Mouse (Mus musculus): Measurements from ENCODE around the gene Slc35a2. TPM values are rescaled to one million over a fixed set of nuclear protein-coding genes. Genes with fewer than 3 reads are reported as not detected.
A peak's percentile ranks its signal among the peaks of the same experiment; 100 is the strongest.

Gene Slc35a2
- 66.7 and 67.0 TPM in 2 replicates for total RNA-seq (2012; rRNA removed)
- polyA plus RNA-seq (2012; ENCODE audit: insufficient read depth in 1 of 2, insufficient read length in 2 of 2, low read depth in 1 of 2, low replicate concordance in 2 of 2, missing spikeins in 1 of 2) = 10 to 100 TPM in 1 of 2 experiments, not detected in 1; 96.0 TPM

DNA sequence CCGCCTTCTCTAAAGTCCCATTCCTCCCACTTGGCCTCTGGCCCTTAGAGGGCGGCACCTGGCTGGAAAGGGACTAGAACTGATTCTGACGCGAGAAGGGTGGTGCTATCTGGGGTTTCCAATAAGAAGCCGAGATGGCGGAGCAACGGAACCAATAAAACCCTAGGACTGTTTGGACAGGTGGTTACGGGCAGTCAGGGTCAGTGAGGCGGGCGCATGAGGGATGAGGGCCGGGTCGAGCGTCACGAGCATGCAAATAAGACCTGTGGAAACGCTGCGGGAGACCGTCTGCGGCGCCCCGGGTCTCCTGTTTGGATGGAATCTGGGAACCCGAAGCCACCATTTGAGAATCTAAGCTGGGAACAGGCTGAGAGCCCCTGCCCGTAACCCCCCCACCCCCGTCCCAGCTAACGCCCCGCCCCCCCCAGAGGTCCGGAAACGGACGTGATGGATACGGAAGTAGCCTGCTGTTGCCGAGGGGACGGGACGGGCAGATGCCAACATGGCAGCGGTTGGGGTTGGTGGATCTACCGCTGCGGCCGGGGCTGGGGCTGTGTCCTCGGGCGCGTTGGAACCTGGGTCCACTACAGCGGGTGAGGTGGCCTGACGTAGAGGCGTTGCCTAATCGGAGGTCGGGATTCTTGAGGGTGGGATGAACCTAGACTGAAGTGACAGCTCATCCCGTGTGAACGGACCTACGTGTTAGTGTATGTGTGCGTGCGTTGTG, at the start of gene Slc35a2:
Slc35a2 (plus strand) TSS at position 188 of the 727 bp plus-strand sequence.
- Histone ChIP-seq H3K9ac (ENCODE audit: control insufficient read depth, low read depth, low read length, poor library complexity, severe bottlenecking) (peak within 1 kb of the TSS; percentile 80), H3K27me3 (ENCODE audit: control insufficient read depth in 1 of 2, insufficient read depth in 2 of 2, low read length in 2 of 2) (no peaks in the 10 kb centered on the region), H3K36me3 (ENCODE audit: control insufficient read depth in 1 of 2, insufficient read depth in 2 of 2, low read length in 2 of 2) (peaks cover 3 to 8% of the 10 kb centered on the region in 2 experiments; a peak in 3 of 4 replicates), H3K4me1 (ENCODE audit: control insufficient read depth in 1 of 2, insufficient read depth in 2 of 2, low read length in 2 of 2) (peaks cover 5 to 11% of the 10 kb centered on the region in 2 experiments), H3K4me3 (ENCODE audit: control insufficient read depth in 1 of 2, insufficient read depth in 1 of 2, low read depth in 2 of 2, low read length in 2 of 2) (peak within 1 kb of the TSS; percentile 89 to 94), H3K27ac (ENCODE audit: control insufficient read depth, low read depth, low read length) (peak within 1 kb of the TSS; percentile 78), H3K9me3 (replicated peaks; ENCODE audit: insufficient read depth, low read length) (no peaks in the 10 kb centered on the region), H3K79me2 (ENCODE audit: control insufficient read depth, insufficient read depth, low read length, poor library complexity) (peaks cover 8% of the 10 kb centered on the region)
- TF ChIP-seq TCF12 (IDR thresholded peaks at IDR 0.05; ENCODE audit: low read depth, low read length) = no peak; the same call in 1 of the 2 replicates
- no peak for TF ChIP-seq ZNF384 (IDR thresholded peaks at IDR 0.05; ENCODE audit: low read depth, low read length)
- TF ChIP-seq RCOR1 (IDR thresholded peaks at IDR 0.05; ENCODE audit: low read depth, low read length) = no peak
- TF ChIP-seq HCFC1 (IDR thresholded peaks at IDR 0.05; ENCODE audit: low read depth, low read length) = peak; percentile 83
- TF ChIP-seq POLR2A (IDR thresholded peaks at IDR 0.05; ENCODE audit: control insufficient read depth in 1 of 2, insufficient read depth in 1 of 2, low read depth in 1 of 2, low read length in 2 of 2, poor library complexity in 1 of 2) = peak; percentile 63 to 78; a peak in 3 of 4 replicates
- TF ChIP-seq MEF2A (IDR thresholded peaks at IDR 0.05; ENCODE audit: extremely low read depth, insufficient replicate concordance, low read depth, low read length, poor library complexity, severe bottlenecking) = no peak
- TF ChIP-seq MYB (IDR thresholded peaks at IDR 0.05; ENCODE audit: low read depth, low read length) = no peak
- TF ChIP-seq SMC3 (IDR thresholded peaks at IDR 0.05; ENCODE audit: low read depth, low read length) = no peak
- TF ChIP-seq MAZ (IDR thresholded peaks at IDR 0.05; ENCODE audit: low read depth, low read length) = no peak
- no peak for TF ChIP-seq USF1 (IDR thresholded peaks at IDR 0.05; ENCODE audit: low read depth, low read length)
- peak; percentile 94 for TF ChIP-seq MXI1 (IDR thresholded peaks at IDR 0.05; ENCODE audit: low read depth, low read length)
- TF ChIP-seq GATA1 (IDR thresholded peaks at IDR 0.05; ENCODE audit: low read depth, low read length) = no peak
- TF ChIP-seq POLR2AphosphoS2 (IDR thresholded peaks at IDR 0.05; ENCODE audit: low read length) = peak; percentile 73
- TF ChIP-seq CTCF (IDR thresholded peaks at IDR 0.05 in 2 of 3, conservative IDR thresholded peaks at IDR 0.05 in 1 of 3; ENCODE audit: control insufficient read depth in 1 of 3, insufficient read depth in 1 of 3, low read depth in 2 of 3, low read length in 3 of 3, poor library complexity in 1 of 3, severe bottlenecking in 1 of 3) = peak in 1 of 3 experiments; percentile 14; a peak in 1 of 6 replicates
- no peak for TF ChIP-seq ZKSCAN1 (IDR thresholded peaks at IDR 0.05; ENCODE audit: low read depth, low read length)
- TF ChIP-seq MAFK (IDR thresholded peaks at IDR 0.05; ENCODE audit: borderline replicate concordance, low read depth, low read length) = no peak
- TF ChIP-seq ZMIZ1 (IDR thresholded peaks at IDR 0.05; ENCODE audit: low read depth, low read length) = no peak; the same call in 1 of the 2 replicates
- no peak for TF ChIP-seq TBP (IDR thresholded peaks at IDR 0.05; ENCODE audit: low read depth, low read length)
- no peak for TF ChIP-seq USF2 (IDR thresholded peaks at IDR 0.05; ENCODE audit: borderline replicate concordance in 1 of 2, insufficient read depth in 1 of 2, low read depth in 1 of 2, low read length in 2 of 2)
- TF ChIP-seq ELF1 (IDR thresholded peaks at IDR 0.05; ENCODE audit: low read depth, low read length) = peak; percentile 86
- no peak for TF ChIP-seq UBTF (IDR thresholded peaks at IDR 0.05; ENCODE audit: borderline replicate concordance, insufficient read depth, low read depth, low read length)
- no peak for TF ChIP-seq EP300 (IDR thresholded peaks at IDR 0.05; ENCODE audit: low read depth in 1 of 2, low read length in 2 of 2)
- peak; percentile 73 for TF ChIP-seq NELFE (IDR thresholded peaks at IDR 0.05; ENCODE audit: low read depth, low read length)
- TF ChIP-seq E2F4 (IDR thresholded peaks at IDR 0.05; ENCODE audit: borderline replicate concordance, low read depth, low read length) = no peak
- no peak for TF ChIP-seq RAD21 (IDR thresholded peaks at IDR 0.05; ENCODE audit: low read depth, low read length)
- TF ChIP-seq GABPA (IDR thresholded peaks at IDR 0.05; ENCODE audit: low read depth, low read length) = no peak
- TF ChIP-seq JUND (IDR thresholded peaks at IDR 0.05; ENCODE audit: low read depth, low read length) = no peak
- peak; percentile 95 for TF ChIP-seq SIN3A (IDR thresholded peaks at IDR 0.05; ENCODE audit: low read length)
- DNase-seq (ENCODE audit: low read depth, low spot score) = peak; percentile 93

All from MEL (cell line).